In genomic region chr19:53315209-53315654, GRCm38 (mm10) we compare ENCODE assay signal across 10 mouse cellular contexts. TPM values are rescaled to one million over a fixed set of nuclear protein-coding genes. Genes with fewer than 3 reads are reported as not detected.
A peak's percentile ranks its signal among the peaks of the same experiment; 100 is the strongest.
DNase-seq lines count a peak whose midpoint lies in the region; ATAC-seq and TF ChIP-seq lines count a peak whose summit lies in the region.
"Had no signal": no experiment of that assay in that cellular context is flagged by ENCODE, and none has a peak within 500 bp of the region (broad histone marks: within the 10 kb centered on the region; RNA-seq: fewer than 3 reads in every experiment).

No protein-coding gene starts in this region.

- 0 out of 2 replicates have a peak overlapping the region, but pooled peaks have one; percentile 81 for H3K27ac ChIP-seq in kidney, embryonic 15.5 days
- peak overlapping the region; percentile 4 for H3K27ac ChIP-seq in bone marrow, adult 2 months (ENCODE audit: control insufficient read depth, insufficient read depth, low read depth, low read length, poor library complexity)
- H3K27ac ChIP-seq in intestine, embryonic 16.5 days (ENCODE audit: low read length): peak overlapping the region; percentile 91

- DNase-seq in kidney, adult 9 months: no peak
- DNase-seq in 416B (ENCODE audit: low read depth): peak; percentile 46
- DNase-seq in spleen, postnatal 10 days (ENCODE audit: low spot score in 2 of 2): no peak
- DNase-seq in kidney, adult 8-10 months: no peak
- DNase-seq: spleen, adult 18-20 months had no signal

- no peak overlapping the region for H3K4me3 ChIP-seq in kidney, embryonic 15.5 days (replicated peaks)
- no peak overlapping the region for H3K4me3 ChIP-seq in bone marrow, adult 2 months (replicated peaks; ENCODE audit: control insufficient read depth, low read depth, low read length)
- 0 out of 2 replicates have a peak overlapping the region, but pooled peaks have one; percentile 46 for H3K4me3 ChIP-seq in intestine, embryonic 16.5 days (ENCODE audit: low read length)

- ATAC-seq in kidney, embryonic 15.5 days (replicated peaks; ENCODE audit: low FRiP score): no peak
- no peak for ATAC-seq in intestine, embryonic 16.5 days

- peaks cover 19% of the 10 kb centered on the region for H3K4me1 ChIP-seq in kidney, embryonic 15.5 days
- peaks cover 14% of the 10 kb centered on the region for H3K4me1 ChIP-seq in bone marrow, adult 2 months (ENCODE audit: control insufficient read depth, insufficient read depth, low read length)
- peaks cover 31% of the 10 kb centered on the region for H3K4me1 ChIP-seq in intestine, embryonic 16.5 days (ENCODE audit: control insufficient read depth, insufficient read depth, low read length)

- H3K36me3 ChIP-seq in kidney, embryonic 15.5 days: no peaks in the 10 kb centered on the region
- H3K36me3 ChIP-seq in intestine, embryonic 16.5 days (ENCODE audit: control insufficient read depth, insufficient read depth, low read length): no peaks in the 10 kb centered on the region

- peak overlapping the region; percentile 97; the same call in 1 of the 2 replicates for H3K4me2 ChIP-seq in kidney, embryonic 15.5 days
- 0 out of 2 replicates have a peak overlapping the region, but pooled peaks have one; percentile 66 for H3K4me2 ChIP-seq in intestine, embryonic 16.5 days (ENCODE audit: low read depth, low read length)

- no peaks in the 10 kb centered on the region for H3K9me3 ChIP-seq in kidney, embryonic 15.5 days (replicated peaks)
- no peaks in the 10 kb centered on the region for H3K9me3 ChIP-seq in intestine, embryonic 16.5 days (ENCODE audit: control insufficient read depth, low read length)

- WGBS in kidney, embryonic 15.5 days: 82% methylated on average over 7 of the region's 7 CpGs
- WGBS in bone marrow, adult 2 months: 80% methylated on average over 7 of the region's 7 CpGs
- WGBS in intestine, embryonic 16.5 days: 86% methylated on average over 7 of the region's 7 CpGs

- no peak overlapping the region for H3K9ac ChIP-seq in kidney, embryonic 15.5 days
- peak overlapping the region; percentile 64; the same call in 1 of the 2 replicates for H3K9ac ChIP-seq in intestine, embryonic 16.5 days (ENCODE audit: low read depth, low read length)

- no peak for TF ChIP-seq POLR2A in bone marrow, adult 2 months (IDR thresholded peaks at IDR 0.05; ENCODE audit: borderline replicate concordance, control insufficient read depth, low read depth, low read length)

- no peak for TF ChIP-seq CTCF in bone marrow, adult 2 months (IDR thresholded peaks at IDR 0.05; ENCODE audit: control insufficient read depth, insufficient read depth, low read length)

- no peaks in the 10 kb centered on the region for H3K27me3 ChIP-seq in kidney, embryonic 15.5 days
- no peaks in the 10 kb centered on the region for H3K27me3 ChIP-seq in intestine, embryonic 16.5 days (replicated peaks; ENCODE audit: control insufficient read depth, insufficient read depth, low read length)

RNA-seq across cellular contexts. Expression of gene Mxi1, which starts 4.9 kb away (rescaled TPM):
- 37.3 and 40.2 TPM in 2 replicates for polyA plus RNA-seq in kidney, embryonic 15.5 days (2015; fragmentation: Nextera tagmentation; extraction: Ambion mirVana)
- 32.4 and 39.2 TPM in 2 replicates for polyA plus RNA-seq in bone marrow, adult 2 months (2011; ENCODE audit: insufficient read depth, insufficient read length, low replicate concordance, missing spikeins)
- polyA plus RNA-seq in intestine, embryonic 16.5 days (2015; fragmentation: Nextera tagmentation; extraction: Ambion mirVana): 10.3 and 12.9 TPM in 2 replicates

RNA-seq across cellular contexts. Expression of gene Gm10197, which starts 56.3 kb away (rescaled TPM):
- not detected in 2 replicates for polyA plus RNA-seq in kidney, embryonic 15.5 days (2015; fragmentation: Nextera tagmentation; extraction: Ambion mirVana)
- polyA plus RNA-seq in bone marrow, adult 2 months (2011; ENCODE audit: insufficient read depth, insufficient read length, low replicate concordance, missing spikeins): not detected in 2 replicates
- polyA plus RNA-seq in intestine, embryonic 16.5 days (2015; fragmentation: Nextera tagmentation; extraction: Ambion mirVana): not detected in 2 replicates
- polyA plus RNA-seq: macrophage; urinary bladder, adult 2 months had no signal

Comparison
In these comparisons a context has a peak if more than half of its experiments do, and no peak if none do; other contexts are left out.
1. H3K27ac ChIP-seq: peak in every context shown above with its lines; median percentile 91 in intestine, embryonic 16.5 days; 81 in kidney, embryonic 15.5 days; 4 in bone marrow, adult 2 months.